Mouse (Mus musculus): ENCODE data around the gene Apmap. TPM values are rescaled to one million over a fixed set of nuclear protein-coding genes. Genes with fewer than 3 reads are reported as not detected.

The Apmap gene
- total RNA-seq, 1 experiment from 2014 or later, result 42.3 TPM

Other genes with a start within 250 kb of the Apmap start
- gene 3300002I08Rik, start 245.8 kb downstream of the Apmap start, total RNA-seq (2017), result 3.9 and 12.6 TPM in 2 replicates
- gene Zfp442, start 157.1 kb downstream of the Apmap start, total RNA-seq (2017), result 4.2 TPM in 2 replicates
- gene Zfp345, start 123.5 kb downstream of the Apmap start, total RNA-seq (2017), result 0.92 TPM in 1 of 2 replicates, not detected in the other
- 90.6 and 112 TPM in 2 replicates for gene Cst7, start 38.2 kb downstream of the Apmap start, total RNA-seq (2017)
- 39.6 and 40.4 TPM in 2 replicates for gene Acss1, start 59.9 kb upstream of the Apmap start, total RNA-seq (2017)
- gene Vsx1, start 80.8 kb upstream of the Apmap start, total RNA-seq (2017), result not detected in 2 replicates
- gene Entpd6, start 140.5 kb upstream of the Apmap start, total RNA-seq (2017), result 13.9 and 18.4 TPM in 2 replicates
- 29.7 TPM in 2 replicates for gene Pygb, start 178.2 kb upstream of the Apmap start, total RNA-seq (2017)

All from common myeloid progenitor, adult 5-6 weeks (primary cell).